Mouse (Mus musculus): ENCODE measurements around the gene Ncbp3. TPM values are rescaled to one million over a fixed set of nuclear protein-coding genes. Genes with fewer than 3 reads are reported as not detected.
A peak's percentile ranks its signal among the peaks of the same experiment; 100 is the strongest.

Ncbp3 gene
- 14.4 and 15.8 TPM in 2 replicates for total RNA-seq (2017)

- ATAC-seq (replicated peaks in 1 of 2; ENCODE audit: insufficient read depth in 1 of 2, low FRiP score in 2 of 2, low TSS enrichment in 1 of 2, low read depth in 1 of 2, poor library complexity in 2 of 2, severe bottlenecking in 2 of 2) = peak; percentile 94 to 96
Measured at GRCm38 (mm10) chr11:73047542-73047996, at the start of gene Ncbp3. Ncbp3 (plus strand) TSS chr11:73047783.

GRCm38 (mm10) chr11:72998771-72999170, 48.8 kb upstream of the Ncbp3 start, which contains the start of gene P2rx1:
P2rx1 (plus strand) TSS chr11:72999103.
- ATAC-seq (replicated peaks in 1 of 2; ENCODE audit: insufficient read depth in 1 of 2, low FRiP score in 2 of 2, low TSS enrichment in 1 of 2, low read depth in 1 of 2, poor library complexity in 2 of 2, severe bottlenecking in 2 of 2) = peak; percentile 82 to 84

GRCm38 (mm10) chr11:73001029-73001428, 46.6 kb upstream of the Ncbp3 start:
- ATAC-seq (replicated peaks in 1 of 2; ENCODE audit: insufficient read depth in 1 of 2, low FRiP score in 2 of 2, low TSS enrichment in 1 of 2, low read depth in 1 of 2, poor library complexity in 2 of 2, severe bottlenecking in 2 of 2) = peak; percentile 43 to 59

DNA sequence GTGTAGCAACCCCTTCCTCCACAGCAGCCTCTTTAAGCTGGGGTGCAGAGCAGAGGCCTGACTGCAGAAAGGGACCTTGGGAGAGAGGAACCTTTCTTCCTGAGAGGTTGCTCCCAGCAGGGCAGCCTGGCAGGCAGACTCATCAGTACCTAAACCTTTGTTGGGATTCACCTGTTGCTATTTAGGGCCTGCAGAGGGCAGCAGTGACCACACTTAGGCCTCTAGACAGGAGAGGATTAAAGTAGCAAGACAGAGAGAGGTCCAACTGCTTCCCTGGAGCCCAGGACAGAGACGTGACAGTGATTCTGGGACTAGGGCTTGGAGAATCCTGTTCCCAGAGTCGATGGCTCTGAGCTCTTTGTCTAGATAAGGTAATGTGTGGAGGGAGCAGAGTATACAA, 41.2 kb upstream of the Ncbp3 start:
- ATAC-seq (replicated peaks in 1 of 2; ENCODE audit: insufficient read depth in 1 of 2, low FRiP score in 2 of 2, low TSS enrichment in 1 of 2, low read depth in 1 of 2, poor library complexity in 2 of 2, severe bottlenecking in 2 of 2) = peak; percentile 77 to 80

DNA sequence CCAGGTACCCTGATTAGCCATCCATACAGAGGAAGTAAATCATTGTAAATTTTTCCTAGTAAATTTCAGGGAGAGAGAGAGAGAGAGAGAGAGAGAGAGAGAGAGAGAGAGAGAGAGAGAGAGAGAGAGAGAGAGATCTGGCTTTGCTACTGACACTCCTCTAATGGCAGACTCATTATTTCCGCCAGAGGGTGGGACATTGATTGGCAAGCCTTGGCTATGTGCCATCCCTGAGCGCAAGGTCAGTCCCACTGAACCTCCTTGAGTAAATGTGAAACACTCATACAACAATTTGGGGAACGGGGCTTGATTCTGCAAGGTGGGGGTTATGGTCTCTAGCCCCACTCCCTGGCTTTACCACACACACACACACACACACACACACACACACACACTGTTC, 40.5 kb upstream of the Ncbp3 start:
- no peak for ATAC-seq (replicated peaks in 1 of 2; ENCODE audit: insufficient read depth in 1 of 2, low FRiP score in 2 of 2, low TSS enrichment in 1 of 2, low read depth in 1 of 2, poor library complexity in 2 of 2, severe bottlenecking in 2 of 2)

DNA sequence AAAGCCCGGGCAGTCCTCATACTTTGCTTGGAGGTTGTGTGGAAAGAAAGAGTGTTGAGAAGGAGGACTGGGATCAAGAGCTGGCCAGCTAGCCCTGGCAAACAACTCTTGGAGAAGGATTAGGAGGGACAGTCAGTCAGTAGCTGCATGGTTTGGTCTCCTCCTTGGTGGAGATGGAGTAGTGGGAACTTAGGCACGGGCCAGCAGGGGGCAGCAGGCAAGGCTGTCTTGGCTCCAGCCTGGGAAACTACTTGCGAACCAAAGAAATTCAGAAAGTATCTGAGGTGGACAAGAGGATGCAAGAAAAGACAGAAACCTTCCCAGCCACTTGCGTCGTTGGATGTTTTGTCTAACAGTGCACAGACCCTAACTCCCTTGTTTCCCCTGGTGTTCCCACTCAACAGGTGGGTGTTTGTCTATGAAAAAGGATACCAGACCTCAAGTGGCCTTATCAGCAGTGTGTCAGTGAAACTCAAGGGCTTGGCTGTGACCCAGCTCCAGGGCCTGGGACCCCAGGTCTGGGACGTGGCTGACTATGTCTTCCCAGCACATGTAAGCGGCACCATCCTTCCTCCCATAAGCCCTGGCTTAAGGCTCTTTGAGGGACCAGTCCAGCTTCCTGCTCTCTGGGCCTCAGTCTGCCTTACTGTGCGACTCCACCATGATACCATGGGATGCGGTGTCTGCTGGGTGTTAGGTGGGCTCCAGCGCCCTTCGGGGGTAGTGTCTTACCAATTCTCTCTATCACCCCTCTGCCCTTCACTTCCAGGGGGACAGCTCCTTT, 39.7 kb upstream of the Ncbp3 start:
- peak; percentile 54 to 66; a peak in 2 of 4 replicates for ATAC-seq (replicated peaks in 1 of 2; ENCODE audit: insufficient read depth in 1 of 2, low FRiP score in 2 of 2, low TSS enrichment in 1 of 2, low read depth in 1 of 2, poor library complexity in 2 of 2, severe bottlenecking in 2 of 2)

DNA sequence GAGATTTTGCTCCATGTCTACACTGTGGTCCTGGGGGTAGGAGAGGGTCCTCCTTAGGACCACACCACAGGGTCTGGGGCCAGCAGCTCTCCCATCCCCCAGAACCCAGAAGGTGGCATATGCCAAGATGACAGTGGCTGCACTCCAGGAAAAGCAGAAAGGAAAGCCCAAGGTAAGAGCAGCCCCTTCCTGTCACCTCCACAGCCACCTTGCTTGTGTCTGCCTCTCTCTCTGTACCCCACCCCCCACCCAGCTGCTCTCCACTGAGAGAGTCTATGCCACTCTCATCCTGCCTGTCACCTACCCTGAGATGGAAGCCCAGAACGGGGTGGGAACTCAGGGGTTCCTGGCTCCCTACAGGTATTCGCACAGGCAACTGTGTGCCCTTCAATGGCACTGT, 38.8 kb upstream of the Ncbp3 start:
- no peak for ATAC-seq (replicated peaks in 1 of 2; ENCODE audit: insufficient read depth in 1 of 2, low FRiP score in 2 of 2, low TSS enrichment in 1 of 2, low read depth in 1 of 2, poor library complexity in 2 of 2, severe bottlenecking in 2 of 2)

GRCm38 (mm10) chr11:73009531-73010274, 37.9 kb upstream of the Ncbp3 start:
- ATAC-seq (replicated peaks in 1 of 2; ENCODE audit: insufficient read depth in 1 of 2, low FRiP score in 2 of 2, low TSS enrichment in 1 of 2, low read depth in 1 of 2, poor library complexity in 2 of 2, severe bottlenecking in 2 of 2) = no peak

DNA sequence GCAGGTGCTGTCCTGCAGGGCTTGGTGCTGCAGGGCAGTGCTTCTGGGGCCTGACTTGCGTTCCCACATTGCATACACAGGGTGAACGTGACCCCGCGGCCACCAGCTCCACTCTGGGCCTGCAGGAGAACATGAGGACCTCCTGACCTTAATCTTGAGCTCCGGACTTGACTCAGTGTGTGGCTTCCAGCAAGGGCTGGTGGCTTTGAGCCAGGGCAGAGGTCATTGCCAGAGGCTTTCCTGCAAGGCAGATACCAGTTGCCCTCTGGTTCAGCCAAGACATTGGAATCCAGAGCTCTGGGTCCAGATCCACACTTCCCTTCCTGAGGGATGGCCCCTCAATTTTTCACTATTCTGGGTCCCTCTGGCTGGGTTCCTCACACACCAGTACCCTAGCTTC, 33.6 kb upstream of the Ncbp3 start:
- ATAC-seq (replicated peaks in 1 of 2; ENCODE audit: insufficient read depth in 1 of 2, low FRiP score in 2 of 2, low TSS enrichment in 1 of 2, low read depth in 1 of 2, poor library complexity in 2 of 2, severe bottlenecking in 2 of 2) = no peak

- ATAC-seq (replicated peaks in 1 of 2; ENCODE audit: insufficient read depth in 1 of 2, low FRiP score in 2 of 2, low TSS enrichment in 1 of 2, low read depth in 1 of 2, poor library complexity in 2 of 2, severe bottlenecking in 2 of 2) = no peak
Measured at GRCm38 (mm10) chr11:73014831-73015344, 32.7 kb upstream of the Ncbp3 start.

GRCm38 (mm10) chr11:73015391-73016102, 32.0 kb upstream of the Ncbp3 start:
- ATAC-seq (replicated peaks in 1 of 2; ENCODE audit: insufficient read depth in 1 of 2, low FRiP score in 2 of 2, low TSS enrichment in 1 of 2, low read depth in 1 of 2, poor library complexity in 2 of 2, severe bottlenecking in 2 of 2) = no peak

DNA sequence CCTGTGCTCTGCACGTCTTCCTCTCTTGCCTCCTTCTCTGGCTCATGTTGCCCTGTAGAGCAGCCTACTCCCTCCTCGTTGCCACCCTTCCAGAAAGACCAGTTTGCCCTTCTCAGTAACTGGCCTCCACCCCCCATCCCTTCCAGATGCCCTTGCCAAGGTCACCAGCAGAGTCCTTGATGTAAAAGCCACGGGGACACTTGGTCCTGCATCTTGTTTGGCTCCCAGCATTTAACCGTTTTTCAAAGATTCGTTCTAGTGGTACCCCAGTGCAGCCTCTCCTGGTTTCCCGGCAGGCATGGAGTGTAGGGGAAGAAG, 31.5 kb upstream of the Ncbp3 start:
- no peak for ATAC-seq (replicated peaks in 1 of 2; ENCODE audit: insufficient read depth in 1 of 2, low FRiP score in 2 of 2, low TSS enrichment in 1 of 2, low read depth in 1 of 2, poor library complexity in 2 of 2, severe bottlenecking in 2 of 2)

GRCm38 (mm10) chr11:73018471-73019146, 29.0 kb upstream of the Ncbp3 start, which contains the start of gene Camkk1:
Camkk1 (plus strand) TSS chr11:73019008.
- ATAC-seq (replicated peaks in 1 of 2; ENCODE audit: insufficient read depth in 1 of 2, low FRiP score in 2 of 2, low TSS enrichment in 1 of 2, low read depth in 1 of 2, poor library complexity in 2 of 2, severe bottlenecking in 2 of 2) = peak; percentile 83 to 93

- ATAC-seq (replicated peaks in 1 of 2; ENCODE audit: insufficient read depth in 1 of 2, low FRiP score in 2 of 2, low TSS enrichment in 1 of 2, low read depth in 1 of 2, poor library complexity in 2 of 2, severe bottlenecking in 2 of 2) = peak; percentile 54 to 58
Measured at GRCm38 (mm10) chr11:73019147-73019795, 28.3 kb upstream of the Ncbp3 start.

DNA sequence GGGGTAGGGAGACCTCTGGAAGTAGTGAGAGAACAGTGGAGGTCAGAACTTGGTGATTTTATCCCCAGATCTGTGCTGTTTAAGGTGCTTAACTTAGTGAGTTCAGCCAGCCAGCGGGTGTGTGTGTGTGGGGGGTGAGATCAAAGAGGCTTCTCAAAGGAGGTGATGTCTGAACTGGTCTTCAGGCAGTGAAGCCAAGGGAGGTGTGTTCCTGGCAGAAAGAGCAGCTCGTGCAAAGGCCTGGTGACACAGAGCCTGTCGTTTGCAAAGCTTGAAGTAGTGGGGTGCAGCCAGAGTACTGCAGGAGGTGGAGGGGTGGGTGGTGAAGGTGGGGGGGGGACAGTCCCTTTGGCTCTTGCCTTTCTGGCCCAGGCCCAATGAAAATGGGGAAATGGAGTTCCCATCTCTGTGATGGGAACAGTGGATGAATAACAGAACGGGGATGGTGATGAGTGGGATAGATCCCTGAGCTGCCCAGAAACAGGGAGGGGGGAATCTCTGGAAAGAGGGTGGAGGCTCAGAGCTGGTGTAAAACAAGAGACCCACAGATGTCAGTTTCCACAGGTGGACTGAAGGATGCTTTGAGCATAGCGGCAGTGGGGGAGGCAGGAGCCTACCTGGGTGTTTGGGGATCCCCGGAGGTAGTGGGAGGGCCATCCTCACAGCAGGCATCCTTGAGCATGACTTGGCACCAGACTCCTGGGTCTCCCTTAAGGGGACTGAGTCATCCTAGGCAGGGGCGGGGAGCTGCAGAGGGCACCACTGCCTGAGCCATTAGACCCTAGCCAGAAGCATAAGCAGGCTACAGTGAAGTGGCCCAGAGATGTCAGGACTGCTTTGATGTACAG, 26.4 kb upstream of the Ncbp3 start:
- ATAC-seq (replicated peaks in 1 of 2; ENCODE audit: insufficient read depth in 1 of 2, low FRiP score in 2 of 2, low TSS enrichment in 1 of 2, low read depth in 1 of 2, poor library complexity in 2 of 2, severe bottlenecking in 2 of 2) = no peak

DNA sequence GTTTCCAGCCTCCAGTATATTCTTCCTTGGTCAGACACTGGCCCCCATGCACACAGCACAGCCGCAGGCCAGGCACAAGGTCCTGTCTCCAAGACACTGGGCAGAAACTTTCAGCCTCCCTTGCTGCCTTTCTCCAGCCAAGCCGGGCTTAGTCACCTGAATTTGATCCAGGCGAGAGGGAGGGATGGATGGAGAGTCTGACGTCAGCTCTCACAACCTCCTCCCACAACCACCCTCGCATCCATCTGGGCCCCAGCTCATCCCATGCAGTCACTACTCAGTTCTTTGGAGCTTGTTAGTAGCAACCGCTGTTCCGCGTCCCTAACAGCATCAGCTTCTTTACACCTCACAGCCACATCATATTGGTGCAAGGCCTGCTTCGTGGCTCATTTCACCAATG, 24.5 kb upstream of the Ncbp3 start:
- ATAC-seq (replicated peaks in 1 of 2; ENCODE audit: insufficient read depth in 1 of 2, low FRiP score in 2 of 2, low TSS enrichment in 1 of 2, low read depth in 1 of 2, poor library complexity in 2 of 2, severe bottlenecking in 2 of 2) = no peak
